Mouse (Mus musculus): ENCODE measurements around the gene Gmeb1.
"Not testable (repeated sequence)": the region's sequence is repeated elsewhere in the genome, so short reads cannot be mapped to it uniquely, and the experiment has no call there.

DNA sequence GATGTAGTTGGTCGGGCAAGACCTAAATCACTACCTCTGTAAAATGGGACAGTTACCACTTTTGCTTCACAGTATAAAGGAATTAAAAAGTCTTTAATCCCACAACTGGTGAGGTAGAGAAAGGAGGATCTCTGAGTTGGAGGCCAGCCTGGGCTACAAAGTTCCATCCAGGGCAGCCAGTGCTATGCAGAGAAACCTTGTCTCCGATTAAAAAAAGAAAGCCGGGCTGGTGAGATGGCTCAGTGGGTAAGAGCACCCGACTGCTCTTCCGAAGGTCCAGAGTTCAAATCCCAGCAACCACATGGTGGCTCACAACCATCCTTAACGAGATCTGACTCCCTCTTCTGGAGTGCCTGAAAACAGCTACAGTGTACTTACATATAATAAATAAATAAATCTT lies 42.1 kb upstream of the Gmeb1 start:
- not testable (repeated sequence) for TF ChIP-seq ELF1 (IDR thresholded peaks at IDR 0.05; ENCODE audit: low read depth, low read length); RAD21 (IDR thresholded peaks at IDR 0.05; ENCODE audit: low read depth, low read length); BHLHE40 (IDR thresholded peaks at IDR 0.05; ENCODE audit: borderline replicate concordance, low read depth, low read length); POLR2A (IDR thresholded peaks at IDR 0.05; ENCODE audit: control insufficient read depth in 1 of 2, insufficient read depth in 1 of 2, low read depth in 1 of 2, low read length in 2 of 2, poor library complexity in 1 of 2); MAZ (IDR thresholded peaks at IDR 0.05; ENCODE audit: low read depth, low read length); KAT2A (conservative IDR thresholded peaks at IDR 0.05; ENCODE audit: low read depth, low read length); MAX (IDR thresholded peaks at IDR 0.05; ENCODE audit: low read length); ETS1 (IDR thresholded peaks at IDR 0.05; ENCODE audit: low read depth, low read length)

Measured in MEL (cell line).